Mouse (Mus musculus) kidney, adult 8-10 months (tissue): Measurements from ENCODE around the gene Tmsb15b1.
"Not testable (repeated sequence)": the region's sequence is repeated elsewhere in the genome, so short reads cannot be mapped to it uniquely, and the experiment has no call there.

Experiments used
- DNase-seq, 2 experiments: peaks; one replicate each; pipeline ENCODE4 v3.0.0; 2022

Tmsb15b1 gene

DNA sequence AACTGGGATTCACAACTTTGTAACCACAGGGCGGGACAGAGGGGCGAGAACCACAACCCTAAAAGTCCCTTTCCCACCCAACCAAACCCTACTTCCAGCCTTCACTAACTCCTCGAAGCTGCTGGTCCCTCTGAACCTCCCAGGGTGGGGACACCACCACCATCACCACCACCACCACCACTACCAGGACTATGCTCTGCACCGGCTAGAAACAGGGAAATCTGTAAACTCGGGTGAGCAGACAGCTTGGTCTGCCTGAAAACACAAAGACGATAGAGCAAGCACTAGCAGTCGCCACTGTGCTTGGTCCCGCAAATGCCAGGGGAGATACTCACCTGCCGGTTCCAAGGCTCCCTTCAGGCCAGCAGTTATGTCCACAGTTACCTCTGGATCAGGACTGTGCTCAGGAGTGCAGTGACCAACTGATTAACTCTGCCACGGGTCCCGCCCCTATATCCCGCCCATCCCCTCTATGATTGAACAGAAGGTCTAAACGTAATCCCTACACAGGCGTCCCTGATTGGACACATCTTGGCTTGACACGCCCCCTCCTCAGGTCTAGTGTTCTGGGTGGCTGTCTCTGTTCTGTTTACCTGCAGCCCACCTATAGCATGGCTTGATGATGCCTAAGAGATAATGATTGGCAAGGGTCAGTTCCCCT, at the start of gene Tmsb15b1, which contains the start of gene Tmsb15l:
Gene Tmsb15b1, minus strand, starts transcription at position 451 of the 661 bp plus-strand sequence.
Gene Tmsb15l, minus strand, starts transcription at position 446 of the 661 bp plus-strand sequence.
- DNase-seq = peak; percentile 63 to 78

DNA sequence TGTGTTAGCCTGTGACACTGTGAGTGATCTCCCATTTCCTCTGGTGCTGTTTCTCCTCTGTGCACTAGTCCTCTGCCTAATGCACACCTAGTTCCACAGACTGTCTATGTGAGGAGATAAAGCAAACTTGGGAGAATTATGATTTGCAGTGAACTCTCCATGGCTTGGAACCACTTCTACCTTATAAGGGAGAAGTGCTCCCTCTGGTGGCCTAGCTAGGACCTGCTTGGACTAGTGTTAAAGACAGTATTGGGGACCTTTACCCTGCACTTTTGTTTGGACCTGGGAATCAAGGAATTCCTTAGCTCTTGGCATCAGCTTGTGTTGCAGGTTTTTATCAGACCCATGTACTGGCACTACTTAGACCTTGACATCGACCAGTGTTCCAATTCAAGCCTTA, 42.6 kb upstream of the Tmsb15b1 start:
- DNase-seq = peak; percentile 31 to 62

DNA sequence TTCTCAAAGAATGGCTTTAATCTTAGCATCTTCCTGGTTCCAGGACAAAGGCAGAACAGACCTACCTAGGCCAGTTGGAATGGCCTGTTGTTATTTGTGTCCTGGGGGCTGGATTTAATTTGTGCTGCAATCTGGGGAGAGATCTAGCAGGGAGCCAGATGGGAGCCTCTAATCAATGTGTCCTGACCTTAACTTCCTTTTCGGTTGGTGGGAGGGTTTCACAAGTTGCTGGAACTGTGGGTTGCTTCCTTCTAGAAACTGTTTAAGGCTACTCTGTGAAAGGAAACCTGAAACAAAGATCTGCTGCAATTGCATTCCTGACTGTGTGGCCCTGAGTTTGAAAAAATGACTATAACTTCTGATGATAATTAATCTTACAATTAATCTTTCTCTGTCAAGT, 41.0 kb upstream of the Tmsb15b1 start:
- DNase-seq = no peak

DNA sequence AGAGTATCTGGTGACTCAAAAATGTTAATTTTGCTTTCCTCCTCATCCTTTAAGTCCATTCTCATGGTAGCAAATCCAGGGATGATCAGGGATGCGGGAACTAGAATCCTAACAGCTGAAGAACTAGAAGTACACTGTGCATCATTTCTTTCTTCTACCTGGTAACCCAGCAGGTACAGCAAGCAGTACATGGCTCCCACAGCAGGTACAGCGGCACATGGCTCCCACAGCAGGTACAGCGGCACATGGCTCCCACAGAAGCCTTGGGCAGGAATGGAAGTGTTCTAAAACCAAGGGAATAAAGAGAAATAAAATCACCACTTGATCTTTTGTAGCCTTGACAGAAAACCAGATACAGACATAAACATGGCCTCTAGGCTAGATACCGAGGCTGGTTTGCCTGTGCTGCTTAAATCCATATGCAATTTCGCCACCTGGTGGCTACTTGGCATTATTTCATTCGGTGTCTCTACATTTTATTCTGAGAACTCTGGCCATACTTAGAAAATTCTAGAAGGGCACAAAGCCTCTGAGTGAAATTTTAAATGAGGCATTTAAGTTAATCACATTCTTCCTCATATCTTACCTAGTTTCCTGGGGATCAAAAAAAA, 38.5 kb upstream of the Tmsb15b1 start:
- peak; percentile 34 to 39 for DNase-seq

DNA sequence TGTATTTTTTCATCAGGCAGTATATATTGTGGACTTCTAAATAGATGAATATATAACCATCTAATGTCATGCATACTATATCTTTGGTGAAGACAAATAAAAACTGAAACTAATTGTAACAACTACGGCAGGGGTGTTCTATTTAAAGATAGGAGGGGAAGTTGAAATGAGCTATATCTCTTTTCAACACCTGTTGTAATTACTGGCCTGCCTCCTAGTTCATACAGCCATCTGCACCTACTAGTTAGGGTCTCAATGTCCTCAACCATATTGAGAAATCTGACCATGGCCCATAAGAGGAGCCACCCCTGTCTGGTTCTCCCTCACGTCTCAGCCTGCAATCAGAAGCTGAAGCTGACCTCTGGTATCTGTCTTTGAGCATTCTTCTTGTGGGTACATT, 19.6 kb upstream of the Tmsb15b1 start:
- DNase-seq = no peak

DNA sequence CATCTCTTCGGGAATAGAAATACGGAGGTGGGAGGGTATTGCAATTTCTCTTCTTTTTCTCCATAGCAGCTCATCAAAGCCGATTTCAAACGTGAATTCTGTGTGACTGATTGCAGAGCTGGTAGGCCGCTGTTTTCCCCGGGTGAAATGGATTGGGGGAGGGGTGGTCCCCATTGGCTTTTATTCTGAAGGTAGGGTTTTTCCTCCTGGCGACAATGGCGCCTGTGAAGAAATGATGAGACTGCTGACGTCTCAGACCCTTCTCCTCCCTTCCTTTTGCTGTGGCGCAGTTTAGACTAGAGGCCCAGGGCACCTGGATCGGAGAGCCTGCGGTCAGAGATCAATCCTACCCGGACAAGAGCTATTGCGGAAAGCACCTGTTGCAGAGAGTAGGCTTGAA, 17.0 kb upstream of the Tmsb15b1 start:
- DNase-seq = no peak

DNA sequence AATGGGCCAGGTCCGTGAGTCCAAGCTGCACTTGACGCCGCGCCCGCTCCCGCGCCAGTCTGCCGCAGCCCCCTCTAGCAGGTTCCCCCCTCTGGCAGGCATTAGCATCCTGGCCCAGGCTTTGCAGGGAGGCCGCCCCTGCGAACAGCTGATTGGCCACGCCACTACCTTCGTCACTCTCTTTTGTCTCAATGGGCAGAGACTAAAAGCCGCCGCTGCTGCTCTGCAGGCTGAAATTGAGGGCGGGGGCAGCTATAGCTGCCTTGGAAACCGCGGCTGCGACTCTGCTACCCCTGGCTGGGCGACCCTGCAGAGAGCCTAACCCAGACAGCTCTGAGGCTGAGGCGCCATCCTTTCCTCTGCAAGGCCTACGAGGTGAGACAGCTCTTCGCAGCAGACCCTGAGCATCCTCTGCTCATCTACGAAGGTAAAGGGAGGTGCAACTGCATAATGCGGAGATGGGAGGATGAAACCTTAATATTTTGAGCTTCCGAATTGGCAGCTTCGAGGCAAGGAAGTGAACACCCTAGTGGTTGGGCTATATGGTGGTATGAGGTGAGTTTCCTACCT, 16.4 kb upstream of the Tmsb15b1 start, which contains the start of gene Zcchc18:
Gene Zcchc18, plus strand, starts transcription at position 178 of the 570 bp plus-strand sequence.
- DNase-seq = peak in 1 of 2 experiments; percentile 7

DNA sequence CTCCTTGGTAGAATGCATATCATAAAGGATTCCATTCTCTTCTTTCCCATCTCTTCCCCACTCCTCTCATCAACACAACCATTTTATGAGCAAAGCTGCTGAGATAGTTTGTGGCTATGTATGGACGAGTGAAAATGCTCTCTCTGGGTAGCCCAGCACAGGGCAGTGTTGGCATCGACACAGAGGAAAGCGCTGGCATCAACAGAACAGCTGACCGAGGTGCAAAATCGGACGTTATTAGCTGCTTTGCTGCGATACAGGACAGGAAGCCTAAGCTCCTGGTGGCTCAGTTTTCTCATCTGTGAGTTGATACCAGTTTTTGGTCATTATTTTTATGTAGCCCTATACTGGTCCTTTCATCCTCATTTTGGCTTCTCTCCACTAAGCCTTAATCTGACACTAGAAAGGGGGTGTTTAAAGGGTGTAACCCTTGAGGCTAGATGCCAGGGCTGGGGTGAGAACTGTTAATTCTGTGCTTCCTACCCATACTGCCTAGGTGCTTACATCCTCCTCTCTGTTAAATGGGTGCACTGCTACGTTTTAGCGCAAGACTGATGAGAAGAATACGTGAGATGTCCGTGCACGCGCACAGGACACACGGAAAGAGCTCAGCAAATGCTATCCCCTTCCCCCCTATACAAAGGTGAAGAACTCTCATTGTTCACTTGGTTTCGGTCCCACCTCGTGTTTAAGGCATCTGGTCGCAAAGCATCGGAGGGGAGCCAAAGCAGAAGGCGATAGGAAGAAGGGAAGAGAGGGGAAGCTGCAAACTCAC, 15.7 kb upstream of the Tmsb15b1 start:
- DNase-seq = no peak

DNA sequence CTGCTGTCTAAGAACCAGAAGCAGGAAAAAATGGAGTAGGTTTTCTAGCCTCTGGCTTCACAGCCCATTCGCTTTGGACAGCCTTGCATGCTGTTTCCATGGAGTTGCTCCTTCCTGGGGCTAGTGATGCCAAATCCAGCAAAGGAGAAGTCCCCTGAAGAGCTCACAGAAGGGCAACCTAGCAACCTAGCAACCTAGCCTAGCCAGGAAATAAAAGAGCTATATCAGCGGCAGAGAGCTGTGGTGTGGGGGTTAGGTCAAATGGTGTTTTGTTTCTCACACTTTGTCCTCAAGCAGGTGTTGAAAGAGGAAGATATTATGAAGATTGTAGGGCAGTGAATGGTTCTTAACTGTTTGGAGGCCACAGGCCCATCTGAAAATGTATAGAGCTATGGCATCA, 14.6 kb upstream of the Tmsb15b1 start:
- no peak for DNase-seq

DNA sequence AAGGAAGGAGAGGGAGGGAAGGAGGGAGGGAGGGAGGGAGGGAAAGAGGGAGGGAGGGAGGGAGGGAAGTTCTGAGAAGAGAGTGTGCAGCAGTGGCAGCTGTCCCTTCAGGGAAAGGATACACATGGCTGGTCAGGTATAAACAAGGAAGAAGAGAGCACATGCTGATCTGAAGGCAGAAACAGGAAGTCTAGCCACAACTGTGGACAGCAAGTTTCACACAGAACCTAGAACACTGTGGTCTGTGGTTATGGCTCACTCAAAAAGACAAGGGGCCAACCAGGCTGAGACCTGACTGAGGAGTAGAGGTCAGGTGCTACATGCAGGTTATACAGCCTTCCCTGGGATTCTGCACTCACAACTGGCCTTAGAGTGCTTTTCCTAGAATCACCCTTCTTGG, 9.4 kb upstream of the Tmsb15b1 start:
- no peak for DNase-seq

DNA sequence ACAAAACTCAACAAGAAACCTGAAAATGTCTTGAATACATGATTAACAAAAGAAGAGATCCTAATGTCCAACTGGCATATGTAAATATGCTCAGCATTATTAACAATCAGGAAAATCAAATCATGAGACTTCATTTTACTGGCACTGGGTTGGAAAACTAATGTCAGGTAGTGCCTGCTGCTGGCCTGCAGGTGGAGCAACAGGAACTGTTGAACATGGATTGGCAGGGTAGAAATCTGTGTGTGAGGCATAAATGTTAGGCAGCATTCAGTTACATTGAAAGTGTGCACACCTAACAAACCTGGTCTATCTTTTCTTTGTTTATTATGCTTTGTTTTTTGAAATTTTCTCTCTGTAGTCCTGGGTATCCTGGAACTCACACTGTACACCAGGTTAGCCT, 1.9 kb upstream of the Tmsb15b1 start:
- DNase-seq = no peak

DNA sequence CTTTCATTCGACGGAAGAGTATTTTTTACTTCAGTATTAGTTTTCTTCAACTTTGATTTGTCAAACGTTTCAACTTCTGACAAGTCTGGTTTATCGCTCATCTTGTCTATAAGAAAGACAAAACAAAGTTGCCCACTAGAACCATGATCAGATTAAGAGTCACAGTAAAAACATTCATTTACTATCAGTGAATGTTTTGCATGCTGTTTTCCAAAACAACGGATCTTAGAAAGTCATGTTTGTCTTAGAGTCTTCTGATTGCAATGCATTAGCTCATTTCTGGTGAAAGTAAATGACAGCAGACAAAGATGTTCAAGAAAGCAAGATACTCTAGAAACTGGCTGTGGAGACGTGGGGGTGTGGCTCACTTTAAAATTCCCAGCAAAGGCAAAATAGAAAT, 1.3 kb downstream of the Tmsb15b1 start, which contains the start of gene Tmsb15b2:
Gene Tmsb15b2, minus strand, starts transcription at position 101 of the 400 bp plus-strand sequence.
- DNase-seq = not testable (repeated sequence)

DNA sequence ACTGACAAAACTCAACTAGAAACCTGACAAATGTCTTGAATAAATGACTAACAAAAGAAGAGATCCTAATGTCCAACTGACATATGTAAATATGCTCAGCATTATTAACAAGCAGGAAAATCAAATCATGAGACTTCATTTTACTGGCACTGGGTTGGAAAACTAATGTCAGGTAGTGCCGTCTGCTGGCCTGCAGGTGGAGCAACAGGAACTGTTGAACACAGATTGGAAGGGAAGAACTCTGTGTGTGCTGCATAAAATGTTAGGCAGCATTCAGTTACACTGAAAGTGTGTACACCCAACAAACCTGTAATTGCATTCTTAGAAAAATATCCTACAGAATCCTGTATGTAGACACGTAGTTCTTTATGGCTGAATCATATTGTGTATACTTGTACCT, 17.0 kb downstream of the Tmsb15b1 start:
- DNase-seq = no peak

DNA sequence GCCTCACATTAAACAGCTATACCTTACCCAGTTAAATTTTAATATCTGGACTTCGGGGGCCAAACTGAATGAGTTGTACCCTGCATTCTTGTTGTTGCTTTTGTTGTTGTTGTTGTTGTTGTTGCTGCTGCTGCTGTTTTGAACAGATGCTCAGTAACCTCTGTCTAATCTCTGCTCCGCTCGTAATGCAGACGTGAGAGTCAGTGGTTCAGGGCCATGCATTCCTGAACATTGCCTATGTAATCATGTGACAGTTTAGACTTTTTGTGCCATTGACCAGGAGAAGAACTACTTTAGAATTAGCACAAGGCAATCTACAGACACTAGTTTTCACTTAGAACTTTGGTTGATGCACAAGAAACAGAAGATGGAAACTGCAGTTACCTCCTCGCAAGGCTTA, 18.4 kb downstream of the Tmsb15b1 start:
- not testable (repeated sequence) for DNase-seq

DNA sequence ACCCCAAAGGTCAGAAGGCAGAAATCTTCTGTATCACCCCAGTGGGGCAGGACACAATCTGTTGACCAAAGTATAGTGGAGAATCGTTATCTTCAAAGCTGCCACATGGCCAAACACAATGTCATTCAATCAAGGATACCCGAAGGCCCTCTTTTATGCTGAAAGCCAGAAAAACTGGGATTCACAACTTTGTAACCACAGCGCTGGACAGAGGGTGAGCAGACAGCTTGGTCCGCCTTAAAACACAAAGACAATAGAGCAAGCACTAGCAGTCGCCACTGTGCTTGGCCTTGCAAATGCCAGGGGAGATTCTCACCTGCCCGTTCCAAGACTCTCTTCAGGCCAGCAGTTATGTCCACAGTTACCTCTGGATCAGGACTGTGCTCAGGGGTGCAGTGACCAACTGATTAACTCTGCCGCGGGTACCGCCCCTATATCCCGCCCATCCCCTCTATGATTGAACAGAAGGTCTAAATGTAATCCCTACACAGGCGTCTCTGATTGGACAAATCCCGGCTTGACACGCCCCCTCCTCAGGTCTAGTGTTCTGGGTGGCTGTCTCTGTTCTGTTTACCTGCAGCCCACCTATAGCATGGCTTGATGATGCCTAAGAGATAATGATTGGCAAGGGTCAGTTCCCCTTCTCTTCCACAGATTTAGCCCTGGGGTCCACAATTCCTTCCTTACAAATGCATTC, 18.9 kb downstream of the Tmsb15b1 start:
- DNase-seq = peak; percentile 29 to 79

DNA sequence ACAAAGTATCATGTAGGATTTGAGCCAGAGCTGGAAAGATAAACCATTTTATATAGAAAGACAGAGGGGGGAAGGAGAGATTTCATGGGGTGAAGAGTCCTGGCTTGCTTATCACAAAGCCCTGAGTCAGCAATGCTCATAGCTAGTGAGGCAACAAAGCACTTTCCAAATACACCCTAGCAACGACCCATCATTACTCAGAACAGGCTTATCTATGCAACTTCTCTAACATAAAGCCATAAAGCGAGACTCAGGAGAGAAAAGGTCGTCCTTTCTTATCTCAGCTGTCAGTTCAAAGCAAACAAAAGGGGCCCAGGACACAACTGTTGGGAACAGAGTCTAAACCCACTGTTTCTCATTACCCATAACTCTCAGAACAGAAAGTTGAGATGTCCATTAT, 38.7 kb downstream of the Tmsb15b1 start:
- DNase-seq = no peak

DNA sequence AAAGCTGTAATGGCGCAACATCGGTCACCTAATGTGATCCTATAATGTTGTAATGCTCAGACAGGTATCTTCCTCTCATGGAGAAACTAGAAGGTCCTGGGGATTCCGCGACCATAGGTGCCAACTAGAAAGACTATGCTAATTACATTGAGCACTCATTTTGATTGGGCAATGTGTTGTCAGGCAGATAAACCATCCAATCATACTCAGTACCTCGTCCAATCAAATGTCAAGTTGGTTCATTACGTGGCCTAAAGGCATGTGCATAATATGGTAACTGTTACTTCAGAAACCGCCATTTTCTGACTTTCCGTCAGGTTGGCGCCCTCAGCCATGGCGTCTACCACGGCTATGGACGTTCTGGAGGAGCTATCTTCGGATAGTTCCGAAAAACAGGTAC, 49.6 kb downstream of the Tmsb15b1 start, which contains the start of gene H2bfm:
Gene H2bfm, plus strand, starts transcription at position 295 of the 400 bp plus-strand sequence.
- no peak for DNase-seq

DNA sequence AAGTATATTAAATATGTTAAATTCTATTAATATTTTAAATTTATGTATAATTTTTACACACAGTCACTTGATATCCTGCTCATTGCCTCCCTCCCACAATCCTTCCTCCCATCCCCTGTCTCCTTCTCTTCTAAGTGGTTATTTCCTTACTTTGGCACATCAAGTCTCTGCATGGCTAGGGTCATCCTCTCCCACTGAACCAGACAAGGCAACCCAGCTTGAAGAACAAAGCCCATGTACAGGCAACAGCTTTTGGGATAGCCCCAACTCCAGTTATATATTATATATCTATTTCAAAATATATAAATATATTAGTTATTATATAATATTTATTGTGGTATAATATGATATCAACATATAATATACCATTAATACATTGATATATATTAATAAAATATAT, 50.8 kb downstream of the Tmsb15b1 start:
- no peak for DNase-seq
